Mouse (Mus musculus): ENCODE results near the gene Rsl24d1. TPM values are rescaled to one million over a fixed set of nuclear protein-coding genes. Genes with fewer than 3 reads are reported as not detected.

The Rsl24d1 gene
- polyA plus RNA-seq, 1 experiment from 2014 or later = 135 TPM

DNA sequence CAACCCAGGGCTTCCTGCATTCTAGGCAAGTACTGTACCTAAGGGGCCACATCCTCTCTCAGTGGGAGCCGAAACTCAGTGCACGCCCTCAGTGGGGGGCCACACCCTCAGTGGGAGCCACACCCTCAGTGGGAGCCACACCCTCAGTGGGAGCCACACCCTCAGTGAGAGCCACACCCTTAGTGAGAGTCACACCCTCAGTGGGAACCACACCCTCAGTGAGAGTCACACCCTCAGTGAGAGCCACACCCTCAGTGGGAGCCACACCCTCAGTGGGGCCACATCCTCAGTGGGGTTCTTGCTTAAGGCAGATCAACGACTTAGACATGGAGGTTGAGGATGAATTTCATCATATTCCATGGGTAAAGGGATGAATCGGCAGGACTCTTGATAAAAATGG is 44.7 kb downstream of the Rsl24d1 start:
- Histone ChIP-seq H3K4me2 (ENCODE audit: low read length) (no peak overlapping the region), H3K27ac (ENCODE audit: low read depth, low read length) (no peak overlapping the region), H3K27me3 (replicated peaks; ENCODE audit: control insufficient read depth, insufficient read depth, low read length) (no peaks in the 10 kb centered on the region), H3K4me1 (ENCODE audit: control insufficient read depth, insufficient read depth, low read length) (no peaks in the 10 kb centered on the region), H3K4me3 (ENCODE audit: low read depth, low read length) (no peak overlapping the region), H3K9me3 (replicated peaks; ENCODE audit: control insufficient read depth, low read length) (no peaks in the 10 kb centered on the region), H3K9ac (ENCODE audit: low read length) (no peak overlapping the region), H3K36me3 (ENCODE audit: control insufficient read depth, insufficient read depth, low read length) (no peaks in the 10 kb centered on the region)
- WGBS = 83% methylated on average over 4 of the region's 4 CpGs
- ATAC-seq (no peak), DNase-seq (ENCODE audit: low spot score) (no peak)

DNA sequence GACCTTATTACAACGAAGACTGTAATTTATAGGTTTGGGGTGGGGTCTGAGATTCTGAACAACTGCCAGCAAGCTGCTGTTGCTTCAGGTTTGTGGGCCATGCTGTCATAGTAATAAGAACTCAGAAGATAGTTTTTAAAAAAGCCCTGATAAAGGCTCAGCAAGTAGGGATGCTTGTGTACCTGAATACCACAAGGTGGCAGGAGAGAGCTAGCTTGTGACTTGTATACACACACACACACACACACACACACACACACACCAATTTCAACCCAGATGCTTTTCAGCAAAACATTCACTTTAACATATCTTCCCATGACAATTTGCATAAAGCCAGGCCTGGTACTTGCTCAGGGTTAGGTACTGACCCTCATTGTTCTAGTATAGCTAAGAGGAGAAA is 46.0 kb downstream of the Rsl24d1 start:
- Histone ChIP-seq H3K27me3 (replicated peaks; ENCODE audit: control insufficient read depth, insufficient read depth, low read length) (no peaks in the 10 kb centered on the region), H3K9me3 (replicated peaks; ENCODE audit: control insufficient read depth, low read length) (no peaks in the 10 kb centered on the region), H3K27ac (ENCODE audit: low read depth, low read length) (no peak overlapping the region), H3K4me2 (ENCODE audit: low read length) (no peak overlapping the region), H3K4me1 (ENCODE audit: control insufficient read depth, insufficient read depth, low read length) (no peaks in the 10 kb centered on the region), H3K4me3 (ENCODE audit: low read depth, low read length) (no peak overlapping the region), H3K36me3 (ENCODE audit: control insufficient read depth, insufficient read depth, low read length) (no peaks in the 10 kb centered on the region), H3K9ac (ENCODE audit: low read length) (no peak overlapping the region)
- ATAC-seq = no peak; the same call in 1 of the 2 replicates
- 32% methylated on average over 1 of the region's 1 CpGs for WGBS
- peak; percentile 57 for DNase-seq (ENCODE audit: low spot score)

- no peak overlapping the region for H3K27ac ChIP-seq (ENCODE audit: low read depth, low read length)
- no peak overlapping the region for H3K9ac ChIP-seq (ENCODE audit: low read length)
- peak overlapping the region; percentile 36 for H3K4me2 ChIP-seq (ENCODE audit: low read length)
- WGBS = 20% methylated on average over 26 of the region's 26 CpGs
- DNase-seq (ENCODE audit: low spot score) (peak; percentile 91), ATAC-seq (peak; percentile 66)
- H3K27me3 ChIP-seq (replicated peaks; ENCODE audit: control insufficient read depth, insufficient read depth, low read length) = no peaks in the 10 kb centered on the region
- no peaks in the 10 kb centered on the region for H3K4me1 ChIP-seq (ENCODE audit: control insufficient read depth, insufficient read depth, low read length)
- no peaks in the 10 kb centered on the region for H3K36me3 ChIP-seq (ENCODE audit: control insufficient read depth, insufficient read depth, low read length)
- H3K9me3 ChIP-seq (replicated peaks; ENCODE audit: control insufficient read depth, low read length) = no peaks in the 10 kb centered on the region
- no peak overlapping the region for H3K4me3 ChIP-seq (ENCODE audit: low read depth, low read length)
Measured at GRCm38 (mm10) chr9:73162571-73163333, 49.5 kb downstream of the Rsl24d1 start.

GRCm38 (mm10) chr9:73165631-73166030 is 52.4 kb downstream of the Rsl24d1 start:
- Histone ChIP-seq H3K36me3 (ENCODE audit: control insufficient read depth, insufficient read depth, low read length) (no peaks in the 10 kb centered on the region), H3K4me3 (ENCODE audit: low read depth, low read length) (no peak overlapping the region), H3K9ac (ENCODE audit: low read length) (no peak overlapping the region), H3K27ac (ENCODE audit: low read depth, low read length) (no peak overlapping the region), H3K4me2 (ENCODE audit: low read length) (no peak overlapping the region), H3K27me3 (replicated peaks; ENCODE audit: control insufficient read depth, insufficient read depth, low read length) (no peaks in the 10 kb centered on the region), H3K9me3 (replicated peaks; ENCODE audit: control insufficient read depth, low read length) (no peaks in the 10 kb centered on the region), H3K4me1 (ENCODE audit: control insufficient read depth, insufficient read depth, low read length) (no peaks in the 10 kb centered on the region)
- no peak for DNase-seq (ENCODE audit: low spot score)
- no peak for ATAC-seq
- 87% methylated on average over 4 of the region's 4 CpGs for WGBS

Other genes starting within 250 kb of the Rsl24d1 start
- gene Pygo1, start 187.8 kb upstream of the Rsl24d1 start, polyA plus RNA-seq (2014; fragmentation: Nextera tagmentation; extraction: Ambion mirVana) = 10.8 and 13.8 TPM in 2 replicates
- gene Dyx1c1, start 154.6 kb upstream of the Rsl24d1 start, polyA plus RNA-seq (2014; fragmentation: Nextera tagmentation; extraction: Ambion mirVana) = 2.1 and 2.3 TPM in 2 replicates
- gene Gm44503, start 154.6 kb upstream of the Rsl24d1 start, polyA plus RNA-seq (2014; fragmentation: Nextera tagmentation; extraction: Ambion mirVana) = not detected in 2 replicates
- gene Ccpg1os, start 128.0 kb upstream of the Rsl24d1 start, polyA plus RNA-seq (2014; fragmentation: Nextera tagmentation; extraction: Ambion mirVana) = 26.0 and 28.2 TPM in 2 replicates
- gene Ccpg1, start 128.0 kb upstream of the Rsl24d1 start, polyA plus RNA-seq (2014; fragmentation: Nextera tagmentation; extraction: Ambion mirVana) = 29.5 and 39.8 TPM in 2 replicates
- 11.1 and 12.7 TPM in 2 replicates for gene Pigb, start 73.0 kb upstream of the Rsl24d1 start, polyA plus RNA-seq (2014; fragmentation: Nextera tagmentation; extraction: Ambion mirVana)
- gene Rab27a, start 68.6 kb upstream of the Rsl24d1 start, polyA plus RNA-seq (2014; fragmentation: Nextera tagmentation; extraction: Ambion mirVana) = 0.51 and 0.69 TPM in 2 replicates
- gene Khdc3, start 11.6 kb upstream of the Rsl24d1 start, polyA plus RNA-seq (2014; fragmentation: Nextera tagmentation; extraction: Ambion mirVana) = not detected in 2 replicates
- gene Gm20509, start 11.0 kb upstream of the Rsl24d1 start, polyA plus RNA-seq (2014; fragmentation: Nextera tagmentation; extraction: Ambion mirVana) = not detected in 2 replicates

Data from forebrain, embryonic 14.5 days (tissue).